Mouse (Mus musculus) midbrain, embryonic 15.5 days (tissue): ENCODE data around the gene Fcho2. TPM values are rescaled to one million over a fixed set of nuclear protein-coding genes. Genes with fewer than 3 reads are reported as not detected.
"Not testable (repeated sequence)": the region's sequence is repeated elsewhere in the genome, so short reads cannot be mapped to it uniquely, and the experiment has no call there.

Experiments
- ATAC-seq: fragments of 200-750 bp; cut with Nextera tagmentation; replicated peaks from 2 replicates; pipeline ENCODE4 v1.8.0; 2017; ENCODE audit warnings: moderate TSS enrichment
- H3K27ac ChIP-seq: fragments of 300-500 bp; sonication (generic); 2 replicates; pipeline ENCODE4 v1.5.1; 2015; ENCODE audit warnings: mild to moderate bottlenecking, inconsistent platforms
- H3K27me3 ChIP-seq: fragments of 300-500 bp; sonication (generic); replicated peaks from 2 replicates; pipeline ENCODE4 v1.6.1; 2015; ENCODE audit warnings: inconsistent platforms
- H3K36me3 ChIP-seq: fragments of 300-500 bp; sonication (generic); replicated peaks from 2 replicates; pipeline ENCODE4 v1.6.1; 2015; ENCODE audit warnings: inconsistent platforms
- H3K4me1 ChIP-seq: fragments of 300-500 bp; sonication (generic); 2 replicates; pipeline ENCODE4 v1.6.1; 2015; ENCODE audit warnings: inconsistent platforms
- H3K4me2 ChIP-seq: fragments of 300-500 bp; sonication (generic); 2 replicates; pipeline ENCODE4 v1.6.1; 2015; ENCODE audit warnings: inconsistent platforms, mild to moderate bottlenecking, moderate library complexity
- H3K4me3 ChIP-seq: fragments of 300-500 bp; sonication (generic); 2 replicates; pipeline ENCODE4 v1.5.1; 2015; ENCODE audit warnings: mild to moderate bottlenecking, inconsistent platforms
- H3K9ac ChIP-seq: fragments of 300-500 bp; sonication (generic); 2 replicates; pipeline ENCODE4 v1.6.1; 2015; ENCODE audit warnings: mild to moderate bottlenecking, inconsistent platforms
- H3K9me3 ChIP-seq: fragments of 300-500 bp; sonication (generic); 2 replicates; pipeline ENCODE4 v1.6.1; 2016; ENCODE audit warnings: inconsistent platforms
- WGBS: fragments of 180-500 bp; shearing (Covaris S2); methylation state at CpG from one replicate; pipeline ENCODE4 v1.1.7; 2015; ENCODE audit warnings: mixed read lengths; 5-methylcytosine and 5-hydroxymethylcytosine counted together
- polyA plus RNA-seq: library from polyadenylated mRNA; unstranded; fragments of >200 nt; fragmentation: Nextera tagmentation; extraction: Ambion mirVana; gene quantifications from 2 replicates; pipeline ENCODE4 v1.2.1, GENCODE M21; 2015

Gene Fcho2
- polyA plus RNA-seq = 24.4 and 26.1 TPM in 2 replicates

DNA sequence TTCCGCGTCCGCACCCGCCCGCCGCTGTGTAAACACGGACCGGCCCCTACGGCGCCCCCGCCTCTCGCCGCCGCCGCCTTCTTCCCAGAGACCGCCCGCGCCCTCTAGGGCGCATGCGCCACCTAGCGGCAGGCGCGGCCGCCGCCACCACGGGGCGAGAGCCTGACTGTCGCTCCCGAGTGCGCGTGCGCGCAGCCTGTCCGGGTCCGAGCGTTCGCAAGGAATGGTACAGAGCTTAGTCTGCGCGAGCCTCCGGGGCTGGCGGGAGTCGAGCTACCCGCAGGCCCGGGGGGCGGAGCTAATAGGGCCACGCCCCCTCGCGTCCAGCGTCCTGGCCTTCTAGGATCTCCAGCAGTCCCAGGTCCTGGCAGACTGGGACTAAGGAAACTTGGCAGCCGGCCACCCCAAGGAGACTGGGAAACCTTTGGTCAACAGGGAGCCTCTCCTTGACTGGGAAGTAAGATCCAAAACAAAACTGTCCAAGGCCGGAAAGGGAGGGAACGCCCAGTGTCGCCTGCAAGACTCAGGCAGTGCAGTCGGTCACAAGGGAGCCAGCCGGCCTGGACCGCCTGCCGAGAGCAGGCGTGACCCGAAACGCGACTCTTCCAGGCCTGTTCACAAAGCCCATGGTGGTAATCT is at the start of gene Fcho2:
Fcho2 (minus strand) TSS at position 303 of the 639 bp plus-strand sequence.
- ATAC-seq = peak; percentile 98
- WGBS = under 1% methylated on average over 45 of the region's 61 CpGs

DNA sequence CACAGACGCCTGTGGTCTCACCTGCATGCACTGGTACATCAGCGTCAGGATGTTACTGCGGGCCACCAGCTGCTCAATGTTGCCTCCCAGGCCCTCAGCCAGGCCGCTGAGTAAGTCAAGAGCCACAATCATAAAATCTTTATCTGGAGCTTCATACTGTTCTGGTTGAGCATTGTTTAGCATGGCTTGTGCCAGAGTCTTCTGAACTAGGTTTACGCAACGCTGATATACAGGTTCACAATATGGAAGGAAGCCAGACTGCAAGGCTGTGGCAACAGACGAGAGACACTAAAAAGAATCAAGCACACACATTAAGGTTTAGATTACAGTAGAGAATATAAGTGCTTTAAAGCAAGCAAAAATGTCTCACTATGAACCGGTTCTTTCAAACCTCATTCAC is 40.0 kb upstream of the Fcho2 start:
- Histone ChIP-seq H3K27me3 (no peaks in the 10 kb centered on the region), H3K36me3 (peaks cover 62% of the 10 kb centered on the region)
- 95% methylated on average over 8 of the region's 8 CpGs for WGBS

More for the DNA sequence above, at the start of gene Fcho2:
- no peaks in the 10 kb centered on the region for H3K9me3 ChIP-seq
- peak within 1 kb of the TSS; percentile 59 for H3K4me2 ChIP-seq
- peak within 1 kb of the TSS; percentile 93 for H3K27ac ChIP-seq
- no peaks in the 10 kb centered on the region for H3K27me3 ChIP-seq
- peak within 1 kb of the TSS; percentile 93 for H3K9ac ChIP-seq
- H3K4me1 ChIP-seq = peaks cover 20% of the 10 kb centered on the region
- no peaks in the 10 kb centered on the region for H3K36me3 ChIP-seq
- H3K4me3 ChIP-seq = peak within 1 kb of the TSS; percentile 98

DNA sequence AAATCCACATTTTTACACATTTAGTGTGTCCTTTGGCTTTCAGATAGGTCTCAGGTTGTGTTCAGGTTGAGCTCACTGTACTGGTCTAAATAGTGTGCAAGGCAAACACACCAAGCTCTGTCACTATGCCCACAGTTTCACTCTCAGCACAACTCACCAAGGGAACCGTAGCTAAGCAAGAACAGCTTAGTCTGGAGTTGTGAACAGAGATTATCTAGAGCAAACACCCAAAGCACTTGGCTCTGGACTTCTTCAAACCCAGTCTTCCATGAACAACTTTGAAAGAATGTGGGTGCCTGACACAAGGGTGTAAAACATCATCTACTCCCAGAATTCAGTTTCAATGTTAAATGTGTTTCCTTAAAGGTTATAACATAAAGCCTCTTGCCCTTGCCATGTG is 30.5 kb upstream of the Fcho2 start:
- Histone ChIP-seq H3K4me2 (no peak overlapping the region), H3K4me3 (no peak overlapping the region), H3K9me3 (no peaks in the 10 kb centered on the region), H3K9ac (no peak overlapping the region), H3K27ac (no peak overlapping the region), H3K4me1 (no peaks in the 10 kb centered on the region), H3K27me3 (no peaks in the 10 kb centered on the region), H3K36me3 (peaks cover 17% of the 10 kb centered on the region; the same call in 1 of the 2 replicates)
- ATAC-seq = no peak
- WGBS = 87% methylated on average over 1 of the region's 1 CpGs

More for the DNA sequence above, 40.0 kb upstream of the Fcho2 start:
- H3K4me1 ChIP-seq = no peaks in the 10 kb centered on the region
- no peak overlapping the region for H3K9ac ChIP-seq
- H3K4me2 ChIP-seq = no peak overlapping the region
- no peak overlapping the region for H3K4me3 ChIP-seq
- ATAC-seq = no peak
- H3K27ac ChIP-seq = no peak overlapping the region
- no peaks in the 10 kb centered on the region for H3K9me3 ChIP-seq

DNA sequence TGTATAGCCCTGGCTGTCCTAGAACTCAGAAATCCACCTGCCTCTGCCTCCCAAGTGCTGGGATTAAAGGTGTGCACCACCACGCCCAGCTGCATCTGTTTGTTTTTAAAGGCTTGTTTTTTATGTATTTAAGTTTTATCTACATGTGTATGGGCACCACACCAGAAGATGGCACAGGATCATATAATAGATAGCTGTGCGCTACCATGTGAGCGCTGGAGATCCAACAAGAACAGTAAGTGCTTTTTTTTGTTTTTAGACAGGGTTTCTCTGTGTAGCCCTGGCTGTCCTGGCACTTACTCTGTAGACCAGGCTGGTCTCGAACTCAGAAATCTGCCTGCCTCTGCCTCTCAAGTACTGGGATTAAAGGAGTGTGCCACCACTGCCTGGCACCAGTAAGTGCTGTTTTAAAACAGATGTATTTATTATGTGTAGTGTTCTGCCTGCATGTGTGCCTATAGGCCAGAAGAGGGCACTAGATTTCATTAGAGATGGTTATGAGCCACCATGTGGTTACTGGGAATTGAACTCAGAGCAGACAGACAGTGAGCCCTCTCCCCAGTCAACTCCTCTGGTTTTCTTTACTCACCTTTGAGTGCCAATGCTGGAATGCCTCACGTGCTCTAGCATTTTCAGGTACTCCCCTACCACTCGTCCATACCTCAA is 21.3 kb upstream of the Fcho2 start:
- peaks cover 12% of the 10 kb centered on the region; the same call in 1 of the 2 replicates for H3K36me3 ChIP-seq
- WGBS = 90% methylated on average over 6 of the region's 6 CpGs
- H3K4me3 ChIP-seq = no peak overlapping the region
- H3K4me2 ChIP-seq = no peak overlapping the region
- H3K9ac ChIP-seq = no peak overlapping the region
- ATAC-seq = no peak
- H3K27ac ChIP-seq = no peak overlapping the region
- H3K27me3 ChIP-seq = no peaks in the 10 kb centered on the region
- no peaks in the 10 kb centered on the region for H3K4me1 ChIP-seq
- H3K9me3 ChIP-seq = no peaks in the 10 kb centered on the region

DNA sequence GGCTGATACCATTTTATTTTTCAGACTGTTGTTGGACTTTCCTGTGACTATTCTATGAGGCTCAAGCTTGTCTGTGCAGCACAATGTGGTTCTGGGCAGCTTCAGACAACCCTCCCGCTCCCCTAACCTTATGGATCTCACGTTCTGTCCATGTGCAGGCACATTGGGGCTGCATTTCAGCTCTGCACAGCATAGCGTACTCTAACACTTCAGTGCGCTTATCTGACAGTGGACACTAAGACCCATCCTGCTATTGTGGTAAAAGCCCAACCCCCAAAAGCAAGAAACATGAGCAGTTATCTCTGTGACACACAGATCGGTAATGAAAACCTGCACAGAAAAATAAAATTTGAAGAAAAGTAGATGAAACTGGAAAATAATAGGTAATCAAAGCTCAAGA is 20.5 kb upstream of the Fcho2 start:
- Histone ChIP-seq H3K4me2 (no peak overlapping the region), H3K9ac (no peak overlapping the region), H3K4me1 (no peaks in the 10 kb centered on the region), H3K36me3 (peaks cover 10% of the 10 kb centered on the region; the same call in 1 of the 2 replicates), H3K27ac (no peak overlapping the region), H3K9me3 (no peaks in the 10 kb centered on the region), H3K27me3 (no peaks in the 10 kb centered on the region), H3K4me3 (no peak overlapping the region)
- 89% methylated on average over 5 of the region's 5 CpGs for WGBS
- ATAC-seq = peak; percentile 35; the same call in 1 of the 2 replicates

DNA sequence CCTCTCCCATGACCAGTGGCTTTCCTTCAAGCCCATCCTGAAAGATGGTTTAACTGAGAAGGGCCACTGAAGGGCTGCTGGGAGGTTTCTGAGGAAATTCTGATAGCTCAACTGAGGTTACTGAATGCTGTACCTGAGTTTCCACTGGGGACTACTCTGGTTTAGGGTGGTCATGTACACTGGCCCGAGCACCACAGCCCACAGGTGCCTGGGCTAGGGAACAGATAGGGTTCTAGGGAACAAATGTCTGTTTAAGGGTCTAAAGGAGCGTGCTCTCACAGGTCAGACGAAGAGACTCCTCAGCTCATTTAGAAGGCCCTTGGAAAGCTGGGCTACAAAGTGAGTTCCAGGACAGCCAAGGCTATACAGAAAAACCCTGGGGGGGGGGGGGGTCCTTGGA is 19.5 kb upstream of the Fcho2 start:
- Histone ChIP-seq H3K4me2 (no peak overlapping the region), H3K36me3 (peaks cover 4% of the 10 kb centered on the region; the same call in 1 of the 2 replicates), H3K27ac (no peak overlapping the region), H3K9ac (no peak overlapping the region), H3K9me3 (no peaks in the 10 kb centered on the region), H3K4me1 (no peaks in the 10 kb centered on the region), H3K4me3 (no peak overlapping the region), H3K27me3 (no peaks in the 10 kb centered on the region)
- ATAC-seq = no peak
- WGBS = 87% methylated on average over 3 of the region's 3 CpGs

DNA sequence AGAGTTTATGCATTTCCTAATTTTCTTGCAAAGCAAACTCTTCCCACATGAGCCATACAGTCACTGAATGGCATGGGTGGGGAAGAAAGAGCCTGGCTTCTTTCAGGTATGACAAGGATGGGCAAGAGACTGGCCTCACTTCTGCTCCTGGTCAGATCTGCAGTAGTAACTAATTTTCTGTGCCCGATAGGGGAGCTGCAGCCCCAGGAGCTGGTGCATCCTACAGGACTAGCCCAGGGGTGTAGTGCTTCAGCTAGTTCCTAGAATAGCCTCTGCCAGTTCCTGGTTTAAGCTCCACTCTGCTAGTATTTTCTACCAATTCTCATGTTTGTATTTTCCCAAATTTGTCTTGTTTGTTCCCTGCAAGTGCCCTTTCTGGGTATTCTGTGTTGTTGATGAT is 18.9 kb upstream of the Fcho2 start:
- no peak overlapping the region for H3K27ac ChIP-seq
- no peaks in the 10 kb centered on the region for H3K27me3 ChIP-seq
- H3K4me2 ChIP-seq = no peak overlapping the region
- 59% methylated on average over 1 of the region's 1 CpGs for WGBS
- H3K9ac ChIP-seq = no peak overlapping the region
- no peaks in the 10 kb centered on the region for H3K9me3 ChIP-seq
- no peaks in the 10 kb centered on the region; the same call in 1 of the 2 replicates for H3K36me3 ChIP-seq
- ATAC-seq = no peak
- no peak overlapping the region for H3K4me3 ChIP-seq
- no peaks in the 10 kb centered on the region for H3K4me1 ChIP-seq

DNA sequence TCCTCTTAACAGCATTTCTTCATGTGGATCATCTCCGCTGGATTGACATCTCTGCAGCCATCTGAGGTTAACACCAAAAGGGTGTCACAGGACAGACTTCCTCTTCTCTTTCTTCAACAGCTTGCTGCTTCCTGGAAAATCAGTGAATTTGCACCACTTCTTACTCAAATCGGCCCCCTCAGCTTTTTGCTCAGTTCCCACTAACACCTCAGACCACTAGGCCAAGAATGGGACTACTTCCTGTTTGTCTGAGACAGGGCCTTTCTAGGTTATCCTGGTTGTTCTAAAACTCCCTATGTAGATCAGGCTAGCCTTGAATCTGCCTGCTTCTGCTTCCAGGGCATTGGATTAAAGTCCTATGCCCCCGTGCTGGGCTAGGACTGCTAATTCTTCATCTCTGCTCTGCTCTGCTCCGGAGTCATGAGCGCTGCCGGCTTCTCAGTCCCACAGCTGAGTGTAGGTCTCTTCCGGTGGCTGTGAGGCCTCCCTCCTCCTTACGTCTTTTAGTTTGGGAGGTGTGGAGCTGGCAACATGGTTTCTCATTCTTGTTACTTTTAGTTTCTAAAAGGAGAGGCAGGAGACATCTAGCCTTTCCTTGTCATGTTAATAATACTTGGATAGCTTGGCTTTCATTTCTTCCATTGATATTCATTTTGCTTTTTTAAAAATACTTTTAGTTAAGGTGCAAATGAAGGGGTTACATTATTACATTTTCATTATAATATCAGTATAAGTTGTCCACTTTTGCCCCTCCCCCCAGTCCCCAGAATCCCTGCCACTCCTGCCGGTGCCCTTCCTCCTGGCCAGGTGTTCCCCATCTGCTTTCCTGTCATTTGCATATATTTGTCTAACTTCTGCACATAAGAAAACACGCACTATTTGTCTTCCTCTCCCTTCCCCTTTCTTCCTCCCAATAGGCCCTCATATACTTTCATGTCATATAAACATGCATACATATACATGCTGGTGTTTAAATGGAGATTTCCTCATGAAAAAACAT is 17.5 kb upstream of the Fcho2 start:
- H3K27me3 ChIP-seq = no peaks in the 10 kb centered on the region
- ATAC-seq = no peak
- H3K9ac ChIP-seq = no peak overlapping the region
- no peaks in the 10 kb centered on the region for H3K4me1 ChIP-seq
- no peaks in the 10 kb centered on the region for H3K9me3 ChIP-seq
- WGBS = 87% methylated on average over 10 of the region's 10 CpGs
- H3K27ac ChIP-seq = no peak overlapping the region
- H3K4me3 ChIP-seq = no peak overlapping the region
- no peaks in the 10 kb centered on the region; the same call in 1 of the 2 replicates for H3K36me3 ChIP-seq
- no peak overlapping the region for H3K4me2 ChIP-seq

DNA sequence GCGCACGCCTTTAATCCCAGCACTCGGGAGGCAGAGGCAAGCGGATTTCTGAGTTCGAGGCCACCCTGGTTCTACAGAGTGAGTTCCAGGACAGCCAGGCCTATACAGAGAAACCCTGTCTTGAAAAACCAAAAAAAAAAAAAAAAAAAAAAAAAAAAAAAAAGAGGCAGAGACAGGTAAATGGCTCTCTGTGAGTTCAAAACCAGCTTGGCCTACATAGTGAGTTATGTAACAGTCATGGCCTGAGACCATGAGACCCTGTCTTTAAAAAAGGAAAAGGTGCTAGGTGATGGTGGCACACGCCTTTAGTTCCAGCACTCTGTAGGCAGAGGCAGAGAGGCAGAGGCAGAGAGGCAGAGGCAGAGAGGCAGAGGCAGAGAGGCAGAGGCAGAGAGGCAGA is 13.8 kb upstream of the Fcho2 start:
- H3K9ac ChIP-seq, H3K27ac ChIP-seq, H3K27me3 ChIP-seq, H3K4me3 ChIP-seq, H3K9me3 ChIP-seq, H3K4me1 ChIP-seq, H3K4me2 ChIP-seq, H3K36me3 ChIP-seq, ATAC-seq: not testable (repeated sequence)
- WGBS = 95% methylated on average over 6 of the region's 6 CpGs

DNA sequence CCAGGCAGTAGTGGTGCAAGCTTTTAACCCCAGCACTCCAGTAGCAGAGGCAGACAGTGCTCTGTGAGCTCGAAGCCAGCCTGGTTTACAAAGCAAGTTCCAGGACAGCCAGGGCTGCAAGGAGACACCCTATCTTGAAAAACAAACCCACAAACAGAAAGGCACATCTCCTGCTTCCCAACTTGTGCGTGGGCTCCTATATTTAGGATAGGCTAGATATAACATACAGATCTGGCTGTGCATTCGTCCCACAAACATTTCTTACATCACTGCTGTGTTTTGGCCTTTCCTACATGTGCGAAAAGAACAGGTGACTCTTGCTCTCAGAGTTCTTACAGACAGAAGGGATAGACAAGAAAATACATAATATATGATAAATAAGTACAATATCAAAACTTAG is 10.3 kb upstream of the Fcho2 start:
- WGBS = 87% methylated on average over 4 of the region's 4 CpGs
- no peak overlapping the region for H3K27ac ChIP-seq
- no peak for ATAC-seq

DNA sequence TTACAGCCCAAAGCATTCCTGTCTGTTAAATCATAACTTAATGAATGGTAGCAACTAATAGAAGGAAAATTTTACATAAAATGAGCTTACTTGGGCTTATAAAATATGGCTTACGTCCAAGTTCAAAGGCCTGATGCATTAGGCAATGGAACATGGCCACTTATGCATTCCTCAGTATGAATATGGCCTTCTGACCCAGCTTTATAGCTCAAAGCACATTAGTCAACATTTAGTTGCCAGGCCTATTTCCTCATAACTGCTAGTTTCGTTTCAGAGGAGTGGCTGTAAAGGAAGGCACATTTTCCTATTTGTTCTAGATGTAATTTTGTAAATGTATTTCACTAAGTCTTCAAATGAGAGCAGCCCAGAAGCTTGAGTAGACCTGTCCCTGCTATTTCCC is 3.8 kb upstream of the Fcho2 start:
- H3K4me1 ChIP-seq = peaks cover 4% of the 10 kb centered on the region; the same call in 1 of the 2 replicates
- no peaks in the 10 kb centered on the region for H3K27me3 ChIP-seq
- no peak overlapping the region for H3K27ac ChIP-seq
- no peak overlapping the region for H3K4me2 ChIP-seq
- no peaks in the 10 kb centered on the region for H3K9me3 ChIP-seq
- WGBS = 80% methylated on average over 2 of the region's 2 CpGs
- H3K9ac ChIP-seq = no peak overlapping the region
- H3K4me3 ChIP-seq = no peak overlapping the region
- no peaks in the 10 kb centered on the region for H3K36me3 ChIP-seq
- ATAC-seq = no peak

More for the DNA sequence above, 10.3 kb upstream of the Fcho2 start:
- Histone ChIP-seq H3K9me3 (no peaks in the 10 kb centered on the region), H3K27me3 (no peaks in the 10 kb centered on the region), H3K4me3 (no peak overlapping the region), H3K9ac (no peak overlapping the region), H3K4me1 (no peaks in the 10 kb centered on the region), H3K4me2 (no peak overlapping the region), H3K36me3 (no peaks in the 10 kb centered on the region)

DNA sequence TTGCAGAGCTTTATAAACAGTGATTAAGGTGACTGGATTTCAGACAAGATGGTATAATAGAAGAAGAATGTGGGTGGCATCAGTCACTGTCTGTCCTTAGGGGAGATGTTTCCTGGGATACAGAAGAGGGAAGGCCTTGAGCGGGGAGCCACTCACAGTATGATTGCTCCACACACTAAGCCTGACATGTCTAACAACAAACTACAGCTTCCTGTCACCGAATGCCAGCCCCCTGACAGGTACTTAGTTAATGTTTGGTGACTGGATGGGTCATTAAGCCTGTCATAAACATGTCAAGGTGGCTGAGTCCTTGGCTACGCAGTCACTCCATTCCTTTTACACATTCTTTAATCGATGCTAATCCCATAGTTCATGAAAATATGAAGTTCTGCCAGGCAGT is 3.0 kb upstream of the Fcho2 start:
- Histone ChIP-seq H3K4me1 (peaks cover 12% of the 10 kb centered on the region), H3K4me2 (no peak overlapping the region)

More for the DNA sequence above, 3.0 kb upstream of the Fcho2 start:
- no peaks in the 10 kb centered on the region for H3K27me3 ChIP-seq
- ATAC-seq = no peak
- no peak overlapping the region for H3K9ac ChIP-seq
- no peaks in the 10 kb centered on the region for H3K36me3 ChIP-seq
- H3K4me3 ChIP-seq = no peak overlapping the region
- WGBS = 75% methylated on average over 4 of the region's 4 CpGs
- no peaks in the 10 kb centered on the region for H3K9me3 ChIP-seq
- H3K27ac ChIP-seq = no peak overlapping the region
